26 mouse cellular contexts compared by ENCODE assay signal in the genomic region with DNA sequence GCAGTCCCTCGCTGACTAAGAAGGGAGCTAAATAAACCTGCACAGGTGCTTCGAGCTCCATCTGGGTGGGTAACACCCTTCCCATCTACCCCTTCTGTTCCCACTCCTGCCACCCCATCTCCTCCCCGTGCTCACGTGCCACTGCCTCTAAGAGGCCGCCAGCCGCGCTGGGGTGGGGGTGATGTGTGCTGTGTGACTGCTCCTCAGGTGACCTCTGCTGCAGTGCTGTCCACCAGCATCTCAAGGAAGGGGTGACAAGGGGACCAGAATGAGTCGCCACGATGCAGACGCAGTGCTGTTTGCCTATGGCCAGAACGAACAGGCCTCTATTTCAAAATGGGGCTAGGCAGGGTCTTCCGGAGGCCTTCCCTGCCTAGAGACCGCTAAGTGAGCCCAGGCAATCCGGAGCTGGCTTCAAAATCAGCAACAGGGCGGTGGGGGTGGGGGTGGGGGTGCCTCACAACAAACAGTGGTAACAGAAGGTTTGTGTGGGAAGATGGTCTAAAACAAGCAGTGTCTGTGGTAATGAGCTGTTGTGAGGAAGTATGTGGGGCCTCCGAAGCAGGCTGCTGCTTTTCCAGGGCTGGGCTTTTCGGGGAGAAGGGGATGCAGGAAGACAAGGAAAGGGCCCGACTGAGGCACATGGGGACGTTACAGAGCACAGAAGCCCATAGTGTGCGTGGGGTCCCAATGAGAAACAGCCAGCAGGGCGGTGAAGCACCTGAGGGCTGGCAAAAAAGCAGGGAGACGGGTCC. TPM values are rescaled to one million over a fixed set of nuclear protein-coding genes. Genes with fewer than 3 reads are reported as not detected.
DNase-seq lines count a peak whose midpoint lies in the region; ATAC-seq and TF ChIP-seq lines count a peak whose summit lies in the region.
"Had no signal": no experiment of that assay in that cellular context is flagged by ENCODE, and none has a peak within 500 bp of the region (broad histone marks: within the 10 kb centered on the region; RNA-seq: fewer than 3 reads in every experiment).

No protein-coding gene starts in this region.

- peaks cover 79% of the 10 kb centered on the region for H3K36me3 ChIP-seq in E14TG2a.4 (ENCODE audit: insufficient read depth, low read length)
- H3K36me3 ChIP-seq in liver, embryonic 11.5 days (ENCODE audit: control insufficient read depth, insufficient read depth, low read length): peaks cover 18% of the 10 kb centered on the region; the same call in 1 of the 2 replicates

- no peak overlapping the region for H3K9ac ChIP-seq in liver, embryonic 11.5 days (ENCODE audit: low read depth, low read length)
- H3K9ac ChIP-seq: embryonic facial prominence, embryonic 13.5 days; heart, embryonic 15.5 days; limb, embryonic 15.5 days; liver, embryonic 14.5 days; lung, embryonic 14.5 days; midbrain, embryonic 15.5 days had no signal

- intact Hi-C loops in left cerebral cortex, adult 2 months (cut with DNase I): no loop called here
- intact Hi-C loops in left cerebral cortex, postnatal 10 days (cut with DNase I): no loop called here

- H3K27me3 ChIP-seq in E14TG2a.4 (ENCODE audit: insufficient read depth, low read length): no peaks in the 10 kb centered on the region
- no peaks in the 10 kb centered on the region for H3K27me3 ChIP-seq in liver, embryonic 11.5 days (replicated peaks; ENCODE audit: control insufficient read depth, insufficient read depth, low read length)
- H3K27me3 ChIP-seq: CH12.LX; embryonic facial prominence, embryonic 13.5 days; heart, embryonic 15.5 days; limb, embryonic 15.5 days; midbrain, embryonic 15.5 days; Patski had no signal

- no peak for TF ChIP-seq CTCF in left cerebral cortex, adult 2 months (IDR thresholded peaks at IDR 0.05)
- TF ChIP-seq CTCF in E14TG2a.4 (conservative IDR thresholded peaks at IDR 0.05; ENCODE audit: low read length): no peak
- no peak for TF ChIP-seq CTCF in olfactory bulb, adult 2 months (IDR thresholded peaks at IDR 0.05; ENCODE audit: insufficient read depth, low read depth, low read length)

- H3K27ac ChIP-seq in left cerebral cortex, adult 2 months: peak overlapping the region; percentile 82
- H3K27ac ChIP-seq in olfactory bulb, adult 2 months (ENCODE audit: insufficient read depth, low read depth, low read length): peak overlapping the region; percentile 94
- no peak overlapping the region for H3K27ac ChIP-seq in liver, embryonic 11.5 days (ENCODE audit: low read depth, low read length)
- H3K27ac ChIP-seq: embryonic facial prominence, embryonic 13.5 days; heart, embryonic 10.5 days; heart, embryonic 15.5 days; limb, embryonic 10.5 days; limb, embryonic 15.5 days; liver, embryonic 14.5 days; midbrain, embryonic 15.5 days had no signal

- ATAC-seq in frontal cortex, adult (ENCODE audit: low TSS enrichment): peak; percentile 53
- ATAC-seq in liver, embryonic 11.5 days (replicated peaks; ENCODE audit: low FRiP score): no peak
- ATAC-seq: forebrain, embryonic 16.5 days; hindbrain, embryonic 16.5 days; midbrain, embryonic 15.5 days; Patski had no signal

- H3K4me2 ChIP-seq in liver, embryonic 11.5 days: no peak overlapping the region
- H3K4me2 ChIP-seq: embryonic facial prominence, embryonic 13.5 days; heart, embryonic 15.5 days; limb, embryonic 15.5 days; lung, embryonic 14.5 days; midbrain, embryonic 15.5 days had no signal

- H3K4me3 ChIP-seq in left cerebral cortex, adult 2 months: no peak overlapping the region
- peak overlapping the region; percentile 41; the same call in 1 of the 2 replicates for H3K4me3 ChIP-seq in E14TG2a.4 (replicated peaks; ENCODE audit: low read length)
- H3K4me3 ChIP-seq in olfactory bulb, adult 2 months (ENCODE audit: insufficient read depth, low read depth, low read length): no peak overlapping the region
- no peak overlapping the region for H3K4me3 ChIP-seq in liver, embryonic 11.5 days (ENCODE audit: low read depth, low read length)
- H3K4me3 ChIP-seq: embryonic facial prominence, embryonic 13.5 days; heart, embryonic 10.5 days; heart, embryonic 15.5 days; limb, embryonic 10.5 days; limb, embryonic 15.5 days; midbrain, embryonic 15.5 days had no signal

- no peaks in the 10 kb centered on the region for H3K9me3 ChIP-seq in E14TG2a.4 (ENCODE audit: low read length)
- no peaks in the 10 kb centered on the region for H3K9me3 ChIP-seq in liver, embryonic 11.5 days (ENCODE audit: control insufficient read depth, low read length)
- H3K9me3 ChIP-seq: embryonic facial prominence, embryonic 13.5 days; heart, embryonic 10.5 days; heart, embryonic 15.5 days; limb, embryonic 10.5 days; limb, embryonic 15.5 days; midbrain, embryonic 15.5 days had no signal

- DNase-seq in frontal cortex, postnatal 10 days (ENCODE audit: low spot score in 2 of 2): no peak
- DNase-seq in left cerebral cortex, adult 2 months (ENCODE audit: extremely low spot score in 1 of 2, low spot score in 2 of 2): no peak
- no peak for DNase-seq in left cerebral cortex, postnatal 10 days (ENCODE audit: extremely low spot score in 1 of 2, low spot score in 2 of 2)
- no peak for DNase-seq in liver, embryonic 11.5 days (ENCODE audit: low spot score)
- DNase-seq: adrenal gland, postnatal 10 days; cerebellum, adult 11-12 months; cerebellum, adult 9-11 months; gastrocnemius, postnatal 10 days; kidney, adult 18-20 months; kidney, postnatal 36 days; lung, embryonic 14.5 days; lung, postnatal 14 days had no signal

- TF ChIP-seq POLR2A in olfactory bulb, adult 2 months (IDR thresholded peaks at IDR 0.05; ENCODE audit: insufficient read depth, low read depth, low read length): no peak

- WGBS in olfactory bulb, adult 2 months: 57% methylated on average over 22 of the region's 22 CpGs
- WGBS in liver, embryonic 11.5 days: 89% methylated on average over 22 of the region's 22 CpGs

- H3K4me1 ChIP-seq in E14TG2a.4 (replicated peaks; ENCODE audit: low read depth, low read length): peaks cover 95% of the 10 kb centered on the region
- peaks cover 51% of the 10 kb centered on the region for H3K4me1 ChIP-seq in olfactory bulb, adult 2 months (ENCODE audit: control insufficient read depth, insufficient read depth, low read length)
- H3K4me1 ChIP-seq in liver, embryonic 11.5 days (replicated peaks; ENCODE audit: control insufficient read depth, insufficient read depth, low read length): peaks cover 3% of the 10 kb centered on the region; the same call in 1 of the 2 replicates
- H3K4me1 ChIP-seq: limb, embryonic 10.5 days had no signal

RNA-seq across cellular contexts. Expression of a gene that starts 18.2 kb away (rescaled TPM):
- 10 to 100 TPM; 23.9 to 26.9 TPM for total RNA-seq in left cerebral cortex, adult 2 months (2021)
- 10 to 100 TPM; 41.6 to 43.2 TPM for total RNA-seq in left cerebral cortex, postnatal 10 days (2021)
- polyA plus RNA-seq in olfactory bulb, adult 2 months (2012; ENCODE audit: insufficient read depth, insufficient read length, low replicate concordance, missing spikeins): not detected in 2 replicates
- polyA plus RNA-seq in liver, embryonic 11.5 days (2014; fragmentation: Nextera tagmentation; extraction: Ambion mirVana): 6.1 and 7.6 TPM in 2 replicates

RNA-seq across cellular contexts. Expression of a gene that starts 19.1 kb away (rescaled TPM):
- total RNA-seq in left cerebral cortex, adult 2 months (2021): 10 to 100 TPM; 27.4 to 28.4 TPM
- total RNA-seq in left cerebral cortex, postnatal 10 days (2021): 10 to 100 TPM; 27.5 to 32.6 TPM
- not detected in 2 replicates for polyA plus RNA-seq in olfactory bulb, adult 2 months (2012; ENCODE audit: insufficient read depth, insufficient read length, low replicate concordance, missing spikeins)
- polyA plus RNA-seq in liver, embryonic 11.5 days (2014; fragmentation: Nextera tagmentation; extraction: Ambion mirVana): 12.0 and 14.1 TPM in 2 replicates
